Mouse (Mus musculus) hindlimb bud, embryonic 11.5 days (tissue): ENCODE measurements around the gene Rnf135.
"Not testable (repeated sequence)": the region's sequence is repeated elsewhere in the genome, so short reads cannot be mapped to it uniquely, and the experiment has no call there.

Experiments used
- DNase-seq: peaks from one replicate; pipeline ENCODE4 v3.0.0-alpha.2; 2012; ENCODE audit warnings: low read depth, low spot score; ENCODE audit errors: extremely low spot score

Rnf135 gene

GRCm38 (mm10) chr11:80199773-80200172 is 16.1 kb downstream of the Rnf135 start:
- no peak for DNase-seq

DNA sequence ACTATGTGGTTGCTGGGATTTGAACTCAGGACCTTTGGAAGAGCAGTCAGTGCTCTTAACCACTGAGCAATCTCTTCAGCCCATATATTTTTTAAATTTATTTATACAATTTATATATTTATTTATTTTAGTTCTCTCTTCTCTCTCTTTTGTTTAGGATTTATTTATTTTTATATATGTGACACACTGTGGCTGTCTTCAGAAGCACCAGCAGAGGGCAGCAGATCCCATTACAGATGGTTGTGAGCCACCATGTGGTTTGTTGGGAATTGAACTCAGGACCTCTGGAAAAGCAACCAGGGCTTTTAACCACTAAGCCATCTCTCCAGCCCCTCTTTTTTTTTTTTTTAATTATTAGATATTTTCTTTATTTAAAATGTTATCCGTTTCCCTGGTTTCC is 16.7 kb downstream of the Rnf135 start:
- no peak for DNase-seq

DNA sequence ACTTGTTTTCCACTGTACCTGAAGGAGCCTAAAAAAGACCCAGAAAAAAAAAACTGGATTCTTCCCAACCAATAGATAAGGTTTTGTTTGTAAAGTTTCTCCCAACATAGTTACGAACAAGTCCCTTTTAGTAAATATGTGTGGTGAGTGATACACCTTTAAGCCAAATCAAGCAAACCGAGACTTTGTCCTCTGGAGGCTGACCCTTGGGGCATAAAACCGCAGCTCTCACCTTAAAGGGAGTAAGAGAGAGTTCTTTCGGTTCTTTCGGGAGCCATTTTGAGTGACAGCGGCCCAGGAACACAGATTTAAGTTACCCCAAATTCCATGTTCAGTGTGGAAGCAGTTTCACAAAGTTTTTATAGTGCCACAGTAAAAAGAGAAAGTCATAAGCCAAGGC is 18.6 kb downstream of the Rnf135 start:
- no peak for DNase-seq

DNA sequence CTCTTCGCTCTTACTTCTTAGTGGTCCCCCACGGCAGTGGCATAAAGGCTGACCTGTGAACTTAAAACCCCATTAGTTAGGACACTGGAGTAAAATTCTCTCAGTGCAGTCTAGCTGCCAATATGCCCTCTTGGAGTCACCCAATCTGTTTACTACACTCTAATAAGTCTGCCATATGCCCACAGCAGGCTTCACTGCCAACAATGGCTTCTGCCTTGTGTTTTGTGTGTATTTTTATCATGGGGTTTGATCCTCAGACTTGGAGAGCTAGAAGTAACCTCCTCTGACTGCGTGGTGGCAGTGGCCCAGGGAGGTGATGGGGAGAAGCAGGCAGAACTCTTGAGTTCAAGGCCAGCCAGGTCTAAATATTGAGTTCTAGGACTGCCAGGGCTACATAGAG is 20.4 kb downstream of the Rnf135 start:
- DNase-seq, result no peak

DNA sequence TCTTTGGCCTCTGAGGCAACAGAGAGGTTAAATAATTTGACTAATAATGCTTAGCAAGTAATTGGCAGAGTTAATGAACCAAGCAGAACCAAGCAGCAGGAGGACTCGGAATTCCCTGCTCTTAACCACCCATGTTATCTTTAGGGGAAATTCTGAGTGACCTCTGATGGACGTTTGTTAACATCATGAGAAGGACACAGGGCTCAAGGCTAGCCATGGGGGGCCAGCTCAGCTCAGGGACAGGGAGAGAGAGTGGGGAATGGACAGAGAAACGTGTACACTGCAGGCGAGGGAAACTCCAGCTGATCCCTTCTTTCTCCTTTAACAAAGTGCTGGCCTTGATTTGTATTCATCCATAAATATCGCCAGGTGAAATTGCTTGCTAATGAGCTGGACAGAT is 21.3 kb downstream of the Rnf135 start:
- no peak for DNase-seq

DNA sequence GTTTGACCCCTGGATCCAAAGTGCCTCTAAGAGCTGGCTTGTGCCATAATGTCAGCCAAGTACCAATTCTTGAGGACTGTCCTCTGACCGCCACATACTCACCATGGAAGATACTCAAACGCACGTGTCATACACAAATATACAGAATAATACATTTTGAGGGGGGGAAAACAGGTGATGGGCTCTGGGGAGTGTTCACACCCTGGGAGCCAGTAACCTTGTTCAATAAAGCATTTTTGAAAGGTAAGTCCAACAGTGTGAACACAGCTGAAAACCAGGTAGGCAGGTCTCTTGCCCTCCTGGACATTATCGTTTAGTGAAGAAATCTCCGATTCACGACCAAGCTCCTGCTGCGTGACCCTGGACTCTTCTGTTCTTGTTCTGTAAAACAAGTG is 24.8 kb downstream of the Rnf135 start:
- no peak for DNase-seq

GRCm38 (mm10) chr11:80208860-80209800 is 25.5 kb downstream of the Rnf135 start, which contains the start of gene Rhot1:
TSS of gene Rhot1 (plus strand) at chr11:80209019.
- DNase-seq, result peak; percentile 73

GRCm38 (mm10) chr11:80210321-80210720 is 26.7 kb downstream of the Rnf135 start:
- DNase-seq, result no peak

DNA sequence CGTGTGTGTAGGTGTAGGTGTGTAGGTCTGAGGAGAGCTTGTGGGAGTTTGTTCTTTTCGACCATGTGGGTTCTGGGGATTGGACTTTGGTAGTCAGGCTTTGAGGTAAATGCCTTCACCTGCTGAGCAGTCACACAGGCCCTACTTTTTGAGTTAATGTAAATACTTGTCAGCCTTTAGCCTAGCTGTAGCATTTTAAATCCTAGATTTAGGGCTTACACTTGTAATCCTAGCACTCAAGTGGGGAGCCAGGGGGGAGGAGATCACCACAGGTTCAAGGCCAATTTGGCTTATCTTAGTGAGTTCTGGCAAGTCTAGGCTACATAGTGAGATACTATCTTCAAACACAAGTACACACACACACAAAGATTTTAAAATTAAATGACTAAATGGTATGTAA is 28.6 kb downstream of the Rnf135 start:
- DNase-seq, result no peak

- DNase-seq, result no peak
These were observed 31.6 kb downstream of the Rnf135 start for GRCm38 (mm10) chr11:80215291-80215690.

- DNase-seq, result no peak
These were observed 35.1 kb downstream of the Rnf135 start for GRCm38 (mm10) chr11:80218657-80219293.

DNA sequence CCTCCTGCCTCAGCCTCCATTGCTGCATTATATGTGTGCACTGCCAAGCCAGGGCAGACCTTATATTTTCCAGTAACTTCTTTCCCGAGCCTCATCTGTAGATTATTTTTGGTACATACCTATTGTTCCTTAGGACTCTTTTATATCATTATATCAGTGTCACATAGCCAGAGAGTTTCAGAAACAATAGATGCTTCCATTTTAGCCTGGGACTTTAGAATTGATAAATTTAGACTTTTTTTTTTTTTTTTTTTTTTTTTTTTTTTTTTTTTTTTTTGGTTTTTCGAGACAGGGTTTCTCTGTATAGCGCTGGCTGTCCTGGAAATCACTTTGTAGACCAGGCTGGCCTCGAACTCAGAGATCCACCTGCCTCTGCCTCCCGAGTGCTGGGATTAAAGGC is 46.4 kb downstream of the Rnf135 start:
- DNase-seq, result not testable (repeated sequence)

GRCm38 (mm10) chr11:80237278-80237677 is 53.6 kb downstream of the Rnf135 start:
- no peak for DNase-seq

- DNase-seq, result no peak
These were observed 54.7 kb downstream of the Rnf135 start for GRCm38 (mm10) chr11:80238306-80238705.

DNA sequence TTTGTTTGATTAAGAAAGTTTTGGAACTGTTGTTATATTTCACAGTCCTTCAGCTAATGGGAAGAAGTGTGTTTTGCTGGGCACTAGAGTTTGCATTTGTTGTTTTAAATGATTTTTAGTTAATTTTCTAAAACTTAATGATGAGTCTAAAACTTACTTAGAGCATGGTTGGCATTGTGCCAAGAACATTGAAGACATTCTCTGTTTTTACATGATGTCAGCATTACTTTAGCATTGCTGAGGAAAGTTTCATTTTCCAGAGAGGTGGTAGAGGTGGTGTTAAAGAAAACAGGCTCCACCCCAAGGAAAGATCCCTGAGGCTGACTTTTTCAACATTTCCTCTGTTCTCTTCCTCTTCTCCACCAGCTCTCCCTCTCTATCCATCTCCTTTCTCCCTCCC is 63.4 kb downstream of the Rnf135 start:
- DNase-seq, result no peak

DNA sequence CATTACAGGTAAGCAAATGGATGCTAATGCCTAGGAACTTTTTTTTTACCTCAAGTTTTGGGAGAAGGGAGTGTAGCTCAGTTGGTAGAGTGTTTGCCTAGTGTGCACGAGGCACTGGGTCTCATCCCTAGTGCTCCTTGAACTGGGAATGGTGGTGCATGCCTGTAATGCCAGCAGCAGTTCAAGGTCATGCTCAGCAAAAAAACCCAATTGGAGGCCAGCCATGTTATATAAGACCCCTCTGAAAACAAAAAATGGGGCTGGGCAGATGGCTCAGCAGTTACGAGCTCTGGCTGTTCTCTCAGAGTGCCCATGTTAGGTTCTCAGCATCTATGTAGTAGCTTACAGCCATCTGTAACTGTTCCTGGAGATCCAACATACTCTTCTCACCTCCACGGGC is 64.9 kb downstream of the Rnf135 start:
- no peak for DNase-seq
